Mouse (Mus musculus) layer of hippocampus, adult 11-12 months (tissue): ENCODE measurements around the gene Grin2c.

Experiments
- DNase-seq: peaks from one replicate; pipeline ENCODE4 v3.0.0; 2022; ENCODE audit warnings: low spot score

Grin2c gene

GRCm38 (mm10) chr11:115264862-115265668 lies 2.0 kb downstream of the Grin2c start:
- DNase-seq = no peak

- DNase-seq = no peak
Measured at GRCm38 (mm10) chr11:115264136-115264861, 2.7 kb downstream of the Grin2c start.

GRCm38 (mm10) chr11:115262954-115263353 lies 4.1 kb downstream of the Grin2c start:
- no peak for DNase-seq

GRCm38 (mm10) chr11:115259134-115259533 lies 7.9 kb downstream of the Grin2c start:
- DNase-seq = no peak

GRCm38 (mm10) chr11:115257775-115258510 lies 9.1 kb downstream of the Grin2c start:
- DNase-seq = no peak

GRCm38 (mm10) chr11:115251258-115251657 lies 15.8 kb downstream of the Grin2c start:
- DNase-seq = no peak

- no peak for DNase-seq
Measured at GRCm38 (mm10) chr11:115250405-115251090, 16.5 kb downstream of the Grin2c start.

- DNase-seq = no peak
Measured at GRCm38 (mm10) chr11:115249721-115250404, 17.2 kb downstream of the Grin2c start.

DNA sequence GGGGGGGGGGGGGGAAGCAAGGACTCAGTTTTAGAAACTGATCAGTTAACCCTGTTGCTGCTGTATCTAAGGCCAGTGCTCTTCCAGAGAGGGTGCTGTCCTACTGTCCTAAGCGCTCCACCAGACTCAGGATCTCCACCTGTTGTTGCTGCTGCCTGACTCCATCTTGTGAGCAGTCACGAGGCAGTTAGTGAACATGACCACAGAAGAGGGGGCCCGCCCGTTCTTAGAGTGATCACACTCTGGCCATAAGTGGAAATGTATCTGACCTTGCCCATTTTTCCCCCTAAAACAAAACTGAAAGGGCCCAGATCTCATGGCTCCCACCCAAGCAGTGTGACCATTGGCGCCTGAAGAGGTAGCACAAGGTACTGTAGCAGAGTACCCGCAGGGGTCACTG lies 19.1 kb downstream of the Grin2c start:
- DNase-seq = no peak

DNA sequence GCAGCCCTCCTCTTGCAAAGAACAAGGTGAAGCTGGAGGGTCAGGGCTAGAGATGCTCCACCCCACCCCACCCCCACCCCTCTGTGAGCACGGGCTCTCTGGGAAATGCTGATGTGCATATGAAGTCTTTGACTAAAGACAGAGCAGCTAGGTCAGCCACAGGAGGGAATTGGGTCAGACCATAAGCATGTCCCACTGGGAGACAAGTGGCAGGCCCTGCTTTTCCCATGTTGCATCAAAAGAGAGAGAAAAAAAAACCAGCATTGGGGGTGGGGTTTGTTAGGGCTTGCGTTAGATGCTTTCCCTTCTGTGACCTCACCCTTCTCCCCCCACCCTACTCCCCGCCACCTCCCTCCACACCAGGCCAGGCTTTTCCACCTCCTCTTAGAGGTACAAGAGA lies 19.8 kb downstream of the Grin2c start:
- DNase-seq = no peak

DNA sequence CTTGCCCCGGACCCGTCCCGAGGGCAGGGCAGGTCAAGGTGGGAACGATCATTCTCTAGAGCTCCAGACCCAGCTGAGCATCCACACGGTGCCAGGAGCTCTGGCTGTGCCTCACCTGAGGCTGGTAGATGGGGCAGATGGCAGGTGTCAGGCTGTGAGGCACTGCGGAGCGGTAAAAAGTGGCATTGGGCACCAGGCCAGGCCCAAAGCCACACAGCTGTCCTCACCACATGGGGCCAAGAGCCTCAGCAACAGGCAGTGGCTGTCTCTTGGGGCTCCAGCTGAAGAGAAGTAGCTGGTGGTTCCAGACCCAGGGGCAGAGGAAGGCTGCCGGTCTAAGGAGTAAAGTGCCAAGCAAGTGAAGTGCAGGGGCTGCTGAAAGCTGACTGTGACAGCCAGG lies 20.7 kb downstream of the Grin2c start:
- no peak for DNase-seq

DNA sequence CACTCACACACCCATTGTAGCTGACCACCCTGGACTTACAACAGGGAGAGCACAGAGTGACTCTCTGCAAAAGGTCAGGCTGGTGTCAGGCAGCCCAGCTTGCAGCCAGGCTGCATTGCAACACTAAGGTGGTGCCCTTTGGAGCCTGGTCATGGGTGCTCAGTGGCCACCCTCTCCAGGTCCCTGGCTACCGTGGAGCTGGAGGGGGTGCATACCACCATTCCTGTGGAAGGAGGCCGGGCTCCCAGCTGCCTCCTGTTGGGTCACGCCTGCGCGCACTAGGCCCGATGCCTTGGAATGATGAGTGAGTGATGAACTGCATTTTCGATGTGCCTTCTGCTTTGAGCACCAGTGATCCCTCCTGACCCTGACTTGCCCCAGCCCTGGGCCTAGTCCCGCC lies 22.2 kb downstream of the Grin2c start:
- DNase-seq = no peak

- DNase-seq = no peak
Measured at GRCm38 (mm10) chr11:115243783-115244182, 23.3 kb downstream of the Grin2c start.

DNA sequence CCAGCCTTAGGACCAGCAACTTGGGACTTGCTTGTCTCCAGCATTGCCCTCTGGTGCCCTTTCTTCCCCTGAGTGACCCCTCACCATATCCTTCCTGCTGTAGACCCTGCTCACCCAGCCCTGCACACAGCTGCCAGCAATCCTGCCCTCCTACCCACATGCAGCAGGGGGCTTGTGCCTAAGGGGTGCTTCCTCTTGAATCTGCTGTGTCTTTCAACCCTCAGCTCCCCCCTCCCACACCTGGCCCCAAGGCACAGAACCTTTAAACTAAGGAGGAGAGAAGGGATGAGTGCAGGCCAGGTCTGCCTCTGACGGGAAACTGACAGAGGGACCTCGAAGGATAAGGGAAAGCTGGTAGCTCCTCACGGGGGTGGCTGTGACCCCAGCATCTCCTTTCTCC lies 24.3 kb downstream of the Grin2c start:
- DNase-seq = no peak

DNA sequence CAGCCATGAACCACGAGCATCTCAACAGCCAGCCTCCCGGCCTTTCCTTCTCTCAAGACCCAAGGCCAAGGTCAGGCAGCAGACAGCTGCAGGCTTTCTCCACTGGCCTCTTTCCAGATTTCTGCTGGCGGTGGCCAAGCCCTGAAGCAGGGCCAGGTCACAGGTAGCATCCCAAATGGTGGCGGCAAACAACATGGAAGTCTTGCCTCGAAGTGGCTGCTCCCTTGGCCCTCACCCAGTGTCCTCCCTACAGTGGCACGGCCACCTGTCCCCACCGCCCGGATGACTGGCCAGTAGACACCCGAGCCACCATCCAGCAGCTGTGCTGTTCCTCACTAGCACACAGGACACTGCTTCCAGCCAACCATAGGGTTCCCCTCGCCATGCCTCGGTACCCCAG lies 25.6 kb downstream of the Grin2c start:
- no peak for DNase-seq

DNA sequence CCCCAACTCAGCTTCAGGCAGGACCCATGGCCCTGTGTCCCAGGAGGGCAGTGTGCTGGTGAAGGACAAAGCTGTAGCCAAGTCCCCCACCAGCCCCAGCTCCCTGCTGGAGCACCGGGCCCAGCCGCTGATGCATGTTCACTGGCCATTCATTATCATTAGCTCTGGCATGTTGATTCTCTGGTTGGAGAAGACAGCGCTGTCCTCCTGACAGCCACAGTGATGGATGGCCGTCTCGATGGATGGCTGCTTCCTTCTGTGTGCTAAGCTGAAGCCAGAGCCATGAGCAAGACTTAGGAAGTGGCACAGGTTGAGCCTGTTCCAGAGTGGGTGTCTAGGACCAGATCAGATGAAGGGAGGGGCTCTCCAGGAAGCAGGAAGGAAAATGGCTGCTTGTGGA lies 30.5 kb downstream of the Grin2c start:
- DNase-seq = no peak

DNA sequence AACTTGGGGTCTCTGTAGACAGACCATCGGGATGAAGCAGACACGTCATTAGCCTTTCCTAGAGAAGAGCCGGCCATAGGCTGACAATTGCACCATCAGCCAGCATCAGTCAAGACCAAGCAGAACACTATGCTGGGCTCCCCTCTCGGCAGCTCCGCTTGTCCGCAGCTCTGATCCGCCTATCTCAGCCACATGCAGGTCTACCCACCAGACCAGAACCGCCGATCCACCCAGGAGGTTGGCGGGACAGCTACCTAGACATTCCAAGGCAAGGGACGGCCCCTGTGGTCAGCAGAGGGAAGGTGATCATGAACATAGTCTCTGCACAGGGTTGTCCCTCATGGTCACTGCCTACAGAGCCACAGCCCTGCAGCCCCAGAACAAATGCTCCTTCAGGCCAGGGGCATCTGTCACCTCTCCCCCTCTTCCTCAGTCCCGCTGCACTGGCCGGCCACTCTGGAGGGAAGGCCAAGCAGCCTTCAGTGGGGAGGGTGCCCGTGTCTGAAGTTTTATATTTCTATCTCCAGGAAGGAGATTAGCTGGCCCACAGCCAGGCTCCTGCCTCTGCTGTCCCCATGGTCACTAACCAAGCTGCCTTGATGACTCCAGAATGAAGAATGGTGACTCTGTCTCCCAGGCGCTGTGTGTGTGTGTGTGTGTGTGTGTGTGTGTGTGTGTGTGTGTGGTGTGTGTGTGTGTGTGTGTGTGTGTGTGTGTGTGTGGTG lies 32.6 kb downstream of the Grin2c start:
- no peak for DNase-seq

DNA sequence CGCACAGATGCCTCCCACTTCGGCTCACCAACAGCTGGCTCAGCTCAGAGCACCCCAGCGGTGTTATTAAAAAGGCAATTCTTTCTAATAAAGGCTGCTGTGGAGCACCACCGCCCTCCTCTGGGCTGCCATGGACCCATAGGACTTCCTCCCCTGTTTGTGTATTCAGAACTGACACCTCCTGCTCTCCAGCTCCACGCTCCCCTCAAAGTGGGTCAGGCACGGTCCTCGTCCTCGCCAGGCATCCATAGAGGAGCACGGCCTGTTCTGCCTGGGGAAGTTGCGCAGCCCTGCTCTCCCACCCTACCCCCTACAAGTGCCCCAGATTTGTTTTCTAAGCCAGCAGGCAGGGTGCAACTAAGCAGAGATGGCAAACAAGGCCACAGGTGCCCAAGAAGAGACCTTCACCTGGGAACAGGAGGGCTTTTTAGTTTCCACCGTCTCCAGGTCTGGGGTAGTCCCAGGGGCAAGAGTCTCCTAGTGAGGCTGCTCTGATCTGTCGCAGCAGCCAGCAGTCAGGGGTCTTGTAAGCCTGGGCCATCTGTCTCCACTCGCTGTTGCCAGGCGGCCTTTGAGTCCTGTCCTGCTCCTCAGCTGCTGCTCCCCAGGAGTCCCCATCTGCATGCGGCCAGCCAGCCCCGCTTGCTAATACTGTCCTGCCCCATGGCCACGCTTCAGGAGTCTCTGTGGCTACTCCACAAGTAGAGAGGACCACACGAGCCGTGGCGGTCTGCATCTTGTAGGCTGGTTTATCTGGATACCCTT lies 33.3 kb downstream of the Grin2c start:
- no peak for DNase-seq

DNA sequence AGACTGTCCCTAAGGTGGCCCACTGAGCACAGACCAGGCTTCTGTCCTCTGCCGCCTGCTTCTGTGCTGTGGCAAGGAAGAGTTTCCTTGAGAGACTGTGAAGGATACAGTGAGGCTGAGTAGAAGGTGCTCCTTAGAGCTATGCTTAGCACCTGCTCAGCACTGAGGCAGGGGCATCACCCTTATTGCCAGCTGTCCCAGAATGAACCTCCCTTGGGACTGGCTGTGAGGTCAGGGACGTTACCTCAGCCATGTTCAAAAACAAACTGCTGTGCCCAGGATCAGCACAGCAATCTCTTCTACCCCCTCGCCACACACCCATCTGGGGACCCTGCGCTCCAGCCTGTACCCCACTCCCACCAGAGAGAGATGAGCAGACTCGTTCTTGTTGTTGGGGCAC lies 34.2 kb downstream of the Grin2c start:
- no peak for DNase-seq

DNA sequence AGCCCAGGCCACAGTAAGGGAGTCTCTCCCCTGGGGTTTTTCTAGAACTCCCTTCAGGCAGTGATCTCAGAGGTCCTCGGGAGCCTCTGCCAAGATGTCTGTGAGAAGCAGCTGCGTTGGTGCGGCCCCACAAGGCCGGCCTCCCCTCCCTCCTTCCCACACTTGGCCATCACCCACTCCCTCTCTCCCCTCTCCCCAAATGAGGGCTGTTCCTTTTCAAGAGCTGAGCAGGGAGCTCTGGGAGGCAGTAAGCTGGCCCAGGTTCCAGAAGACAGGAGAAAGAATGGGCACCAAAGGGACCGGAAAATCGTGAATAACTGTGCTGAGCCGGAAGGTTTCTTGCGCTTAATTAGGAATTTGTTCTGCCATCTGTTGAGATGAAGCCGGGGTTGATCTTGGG lies 35.1 kb downstream of the Grin2c start:
- no peak for DNase-seq
